Mouse (Mus musculus): ENCODE results near the gene 4931408C20Rik.

GRCm38 (mm10) chr1:26685383-26685782 is 1.9 kb downstream of the 4931408C20Rik start:
- TF ChIP-seq CTCF (IDR thresholded peaks at IDR 0.05; ENCODE audit: low read depth, low read length) (no peak), POLR2A (IDR thresholded peaks at IDR 0.05; ENCODE audit: extremely low read depth, insufficient read depth, low read length) (no peak)
